Mouse (Mus musculus): Measurements from ENCODE around the gene Ascc2. TPM values are rescaled to one million over a fixed set of nuclear protein-coding genes. Genes with fewer than 3 reads are reported as not detected.

Ascc2 gene
- 10 to 100 TPM; 13.6 to 15.2 TPM for total RNA-seq (2021)

- intact Hi-C loops (cut with DNase I), result loop anchor here (2.0 to 5.0 kb wide), 2 partner anchors 43 to 135 kb away; partner anchors contain the start of gene Mtmr3
- peak; percentile 92 for DNase-seq (ENCODE audit: low spot score)
Measured at GRCm38 (mm10) chr11:4637534-4638234, at the start of gene Ascc2. TSS of gene Ascc2 (plus strand) at chr11:4637747.

- no peak for DNase-seq (ENCODE audit: low spot score)
Measured at GRCm38 (mm10) chr11:4591811-4592210, 45.7 kb upstream of the Ascc2 start.

GRCm38 (mm10) chr11:4593491-4593848, 44.1 kb upstream of the Ascc2 start:
- DNase-seq (ENCODE audit: low spot score), result no peak
- intact Hi-C loops (cut with DNase I), result no loop called here

More at GRCm38 (mm10) chr11:4591811-4592210, 45.7 kb upstream of the Ascc2 start:
- intact Hi-C loops (cut with DNase I), result no loop called here

GRCm38 (mm10) chr11:4593849-4594607, 43.5 kb upstream of the Ascc2 start:
- DNase-seq (ENCODE audit: low spot score), result peak; percentile 13
- intact Hi-C loops (cut with DNase I), result loop anchor here (2.0 kb wide), 1 partner anchor 45 kb away; no protein-coding TSS in a partner anchor

GRCm38 (mm10) chr11:4594608-4595500, 42.7 kb upstream of the Ascc2 start, which contains the start of gene Mtmr3:
TSS of gene Mtmr3 (minus strand) at chr11:4594863.
- peak; percentile 89 for DNase-seq (ENCODE audit: low spot score)
- intact Hi-C loops (cut with DNase I), result loop anchor here (2.0 kb wide), 1 partner anchor 44 kb away; no protein-coding TSS in a partner anchor

GRCm38 (mm10) chr11:4598411-4598810, 39.1 kb upstream of the Ascc2 start:
- intact Hi-C loops (cut with DNase I), result no loop called here
- no peak for DNase-seq (ENCODE audit: low spot score)

- intact Hi-C loops (cut with DNase I), result no loop called here
- no peak for DNase-seq (ENCODE audit: low spot score)
Measured at GRCm38 (mm10) chr11:4599916-4600315, 37.6 kb upstream of the Ascc2 start.

GRCm38 (mm10) chr11:4601890-4602289, 35.7 kb upstream of the Ascc2 start:
- DNase-seq (ENCODE audit: low spot score), result no peak
- intact Hi-C loops (cut with DNase I), result no loop called here

GRCm38 (mm10) chr11:4602691-4603441, 34.7 kb upstream of the Ascc2 start:
- DNase-seq (ENCODE audit: low spot score), result peak; percentile 15
- intact Hi-C loops (cut with DNase I), result no loop called here

GRCm38 (mm10) chr11:4604441-4604840, 33.1 kb upstream of the Ascc2 start:
- no peak for DNase-seq (ENCODE audit: low spot score)
- intact Hi-C loops (cut with DNase I), result no loop called here

GRCm38 (mm10) chr11:4605414-4605813, 32.1 kb upstream of the Ascc2 start:
- intact Hi-C loops (cut with DNase I), result no loop called here
- no peak for DNase-seq (ENCODE audit: low spot score)

GRCm38 (mm10) chr11:4606541-4606940, 31.0 kb upstream of the Ascc2 start:
- DNase-seq (ENCODE audit: low spot score), result no peak
- intact Hi-C loops (cut with DNase I), result no loop called here

- intact Hi-C loops (cut with DNase I), result no loop called here
- no peak for DNase-seq (ENCODE audit: low spot score)
Measured at GRCm38 (mm10) chr11:4611904-4612303, 25.6 kb upstream of the Ascc2 start.

- intact Hi-C loops (cut with DNase I), result no loop called here
- DNase-seq (ENCODE audit: low spot score), result no peak
Measured at GRCm38 (mm10) chr11:4620017-4620485, 17.5 kb upstream of the Ascc2 start, which contains the start of gene Gm11032. TSS of gene Gm11032 (plus strand) at chr11:4620067.

GRCm38 (mm10) chr11:4620501-4621108, 16.9 kb upstream of the Ascc2 start:
- peak; percentile 42 for DNase-seq (ENCODE audit: low spot score)
- intact Hi-C loops (cut with DNase I), result no loop called here

GRCm38 (mm10) chr11:4621866-4622265, 15.7 kb upstream of the Ascc2 start:
- no peak for DNase-seq (ENCODE audit: low spot score)
- intact Hi-C loops (cut with DNase I), result no loop called here

GRCm38 (mm10) chr11:4622442-4622986, 15.0 kb upstream of the Ascc2 start:
- DNase-seq (ENCODE audit: low spot score), result no peak

GRCm38 (mm10) chr11:4622997-4623396, 14.6 kb upstream of the Ascc2 start:
- intact Hi-C loops (cut with DNase I), result no loop called here
- DNase-seq (ENCODE audit: low spot score), result no peak

More at GRCm38 (mm10) chr11:4622442-4622986, 15.0 kb upstream of the Ascc2 start:
- intact Hi-C loops (cut with DNase I), result no loop called here
